Mouse (Mus musculus) thymus, postnatal 25 days (tissue): Measurements from ENCODE around the gene Vmn1r122.
"Not testable (repeated sequence)": the region's sequence is repeated elsewhere in the genome, so short reads cannot be mapped to it uniquely, and the experiment has no call there.

Source experiments
- DNase-seq: peaks from one replicate; pipeline ENCODE4 v3.0.0; 2022

Vmn1r122 gene

GRCm38 (mm10) chr7:21134028-21134427 is at the start of gene Vmn1r122:
Gene Vmn1r122, minus strand, starts transcription at chr7:21134128.
- DNase-seq = not testable (repeated sequence)

GRCm38 (mm10) chr7:21161885-21162284 is 28.0 kb upstream of the Vmn1r122 start, which contains the start of gene Vmn1r123:
Gene Vmn1r123, plus strand, starts transcription at chr7:21162185.
- not testable (repeated sequence) for DNase-seq

GRCm38 (mm10) chr7:21098413-21098812 is 35.5 kb downstream of the Vmn1r122 start, which contains the start of gene Vmn1r121:
Gene Vmn1r121, minus strand, starts transcription at chr7:21098513.
- DNase-seq = not testable (repeated sequence)
